Mouse (Mus musculus) gastrocnemius, adult 8-10 months (tissue): ENCODE results near the gene Ivd. TPM values are rescaled to one million over a fixed set of nuclear protein-coding genes. Genes with fewer than 3 reads are reported as not detected.

Source experiments
- DNase-seq, 2 experiments: peaks; one replicate each; pipeline ENCODE4 v3.0.0; 2022; ENCODE audit warnings: low spot score in 2 of 2
- total RNA-seq, 4 experiments: library from RNA; stranded (reverse); gene quantifications; 2 replicates each; pipeline ENCODE4 v1.2.4; 2022

Ivd gene
- total RNA-seq: 100 to 1,000 TPM; 121 to 159 (median 140) TPM

DNA sequence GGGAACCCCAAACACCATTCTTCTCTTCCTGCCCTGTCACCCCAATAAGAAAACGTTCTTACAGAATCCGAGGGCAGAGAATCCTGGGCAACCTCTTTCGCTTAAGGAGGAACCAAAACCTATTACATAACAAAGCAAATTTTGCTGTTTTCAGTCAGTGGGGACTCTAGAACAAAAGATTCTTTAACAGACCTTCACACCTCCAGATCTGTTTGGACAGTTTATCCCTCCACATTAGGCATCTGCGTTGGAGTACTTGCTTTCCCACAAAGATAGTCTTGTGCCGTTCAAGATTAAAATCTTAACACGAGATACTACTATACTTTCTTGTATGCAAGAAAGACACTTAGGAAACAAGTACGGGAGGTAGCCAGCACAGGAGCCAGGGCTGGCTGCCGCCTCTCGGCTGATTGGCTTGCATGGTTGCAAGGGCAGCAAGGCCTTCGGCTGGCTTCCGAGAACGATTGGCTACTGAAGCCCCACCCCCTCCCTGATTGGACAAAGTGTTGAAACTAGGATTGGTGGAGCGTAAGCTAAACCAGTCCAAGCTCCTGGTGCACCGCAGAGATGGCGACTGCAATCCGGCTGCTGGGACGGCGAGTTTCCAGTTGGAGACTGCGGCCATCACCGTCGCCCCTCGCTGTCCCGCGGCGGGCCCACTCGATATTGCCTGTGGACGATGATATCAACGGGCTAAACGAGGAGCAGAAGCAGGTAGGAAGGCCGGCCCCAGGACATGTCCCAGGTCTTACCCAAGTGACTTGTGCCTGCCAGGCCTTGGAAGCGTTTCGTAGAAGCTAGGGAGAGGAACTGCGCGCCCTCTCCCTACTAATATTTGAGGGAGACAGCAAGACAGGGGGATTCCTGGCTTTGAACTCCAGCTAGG, at the start of gene Ivd:
Ivd (plus strand) TSS at position 501 of the 886 bp plus-strand sequence.
- peak; percentile 87 to 89 for DNase-seq

DNA sequence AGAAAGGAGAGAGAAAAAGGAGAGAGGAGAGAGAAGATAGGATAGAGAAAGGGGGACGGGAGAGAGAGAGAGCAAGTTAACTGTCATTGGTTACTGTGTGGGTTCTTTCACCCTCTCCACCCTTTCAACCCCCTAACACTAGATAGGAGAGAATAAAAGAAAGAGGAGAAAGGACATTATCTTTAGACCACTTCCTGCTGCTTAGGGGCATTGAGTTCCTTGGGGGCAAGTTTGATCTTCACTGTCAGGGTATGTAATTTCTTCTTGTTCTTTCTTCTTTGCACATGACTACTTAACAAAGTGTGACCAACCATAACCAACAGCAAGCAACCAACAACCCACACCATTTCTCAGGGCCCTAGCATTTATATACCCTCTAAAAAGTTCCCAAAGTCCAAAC, 49.0 kb upstream of the Ivd start:
- DNase-seq: no peak

DNA sequence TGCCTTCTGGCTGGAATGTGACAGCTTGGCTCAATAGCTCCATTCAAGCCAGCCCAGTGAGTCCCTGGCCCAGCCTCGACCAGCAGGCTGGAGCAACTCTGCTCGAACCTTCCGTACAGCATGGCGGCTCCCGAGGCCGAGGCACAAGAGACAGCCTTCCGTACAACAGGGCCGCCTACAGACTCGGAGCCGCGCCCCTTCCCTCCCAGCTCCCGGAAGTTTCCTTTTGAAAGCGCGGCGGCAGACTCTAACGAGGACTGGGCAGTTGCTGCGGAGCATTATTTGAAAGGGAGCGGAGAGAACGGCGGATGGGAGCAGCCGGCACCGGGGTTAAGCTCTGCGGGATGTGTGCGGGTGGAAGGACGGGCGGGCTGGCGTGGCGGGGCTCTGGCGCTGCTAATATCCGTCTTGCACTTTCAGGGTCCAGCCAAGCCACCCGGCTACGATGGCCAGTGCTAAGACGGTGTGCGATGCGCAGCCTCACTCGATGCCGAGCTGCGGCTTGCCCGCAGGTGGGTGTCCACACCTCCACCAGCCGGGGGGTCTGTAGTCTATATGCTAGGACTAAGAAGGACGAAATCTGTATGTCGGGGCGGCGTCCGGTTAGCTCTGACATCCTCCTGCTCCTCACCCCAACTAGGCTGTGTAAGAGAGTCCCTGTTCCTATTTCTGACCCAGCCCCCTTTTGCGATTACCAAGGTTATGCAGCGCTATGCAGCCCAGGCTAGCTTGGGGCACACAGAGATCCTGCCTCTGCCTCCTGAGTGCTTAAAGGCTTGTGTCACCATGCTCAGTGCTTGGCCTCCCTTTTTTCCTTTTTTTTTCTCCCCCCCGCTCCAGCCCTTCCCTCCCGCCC, 47.5 kb upstream of the Ivd start, which contains the start of gene Knstrn:
Knstrn (plus strand) TSS at position 23 of the 856 bp plus-strand sequence.
- DNase-seq: peak; percentile 80 to 86

DNA sequence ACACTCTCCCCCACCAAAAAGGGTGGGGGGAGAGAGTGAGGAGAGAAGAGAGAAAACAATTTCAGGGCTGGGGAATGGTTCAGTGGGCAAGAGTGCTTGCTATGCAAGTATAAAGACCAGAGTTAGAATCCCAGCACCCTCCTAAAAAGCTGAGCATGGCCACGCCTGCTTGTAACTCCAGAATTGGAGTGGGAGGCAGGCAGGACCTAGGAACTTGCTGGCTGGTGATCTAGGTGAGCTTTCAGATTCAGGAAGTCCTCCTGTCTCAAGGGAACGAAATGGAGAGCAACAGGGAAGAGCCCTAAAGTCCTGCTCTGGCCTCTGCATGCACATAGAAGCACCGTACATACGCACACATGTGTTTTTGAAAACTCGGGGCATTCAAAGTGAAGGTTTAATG, 39.0 kb upstream of the Ivd start:
- DNase-seq: no peak

DNA sequence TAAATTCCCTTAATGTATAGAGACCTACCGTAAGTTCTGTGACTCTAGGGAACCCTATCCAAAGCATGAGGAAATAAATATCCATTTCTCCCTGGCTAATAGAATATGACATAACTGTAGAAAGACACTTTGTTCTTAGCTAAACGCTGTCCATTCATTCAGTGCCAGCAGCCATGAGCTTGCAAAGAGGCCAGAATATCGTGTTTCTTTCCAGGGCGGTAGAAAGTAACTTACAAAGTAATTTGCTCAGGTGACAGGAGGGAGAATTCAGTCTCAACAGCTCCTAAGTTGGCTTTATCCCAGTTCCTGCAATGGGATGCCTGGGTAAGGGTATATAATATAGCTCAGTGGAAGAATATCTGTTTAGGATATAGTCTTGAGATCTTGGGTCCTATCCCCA, 37.4 kb upstream of the Ivd start:
- no peak for DNase-seq

DNA sequence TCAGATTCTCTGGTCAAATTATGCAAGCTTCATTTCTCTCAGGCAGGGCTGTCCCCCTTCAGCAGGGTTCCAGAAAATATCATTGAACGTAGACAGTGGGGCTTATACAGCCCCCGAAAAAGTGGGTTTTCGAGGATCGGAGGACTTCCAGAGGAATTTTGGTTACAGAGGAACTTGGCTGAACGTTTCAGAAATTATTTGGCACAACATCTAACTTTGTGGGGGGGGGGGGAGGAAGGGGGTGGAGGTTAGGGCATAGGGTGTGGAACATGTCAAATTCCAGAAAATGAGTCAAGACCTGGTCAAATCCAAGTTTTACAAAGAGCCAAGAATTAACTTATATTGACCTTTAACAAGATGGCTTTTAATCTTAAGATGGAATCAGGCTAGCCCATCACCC, 32.7 kb upstream of the Ivd start:
- DNase-seq: no peak

DNA sequence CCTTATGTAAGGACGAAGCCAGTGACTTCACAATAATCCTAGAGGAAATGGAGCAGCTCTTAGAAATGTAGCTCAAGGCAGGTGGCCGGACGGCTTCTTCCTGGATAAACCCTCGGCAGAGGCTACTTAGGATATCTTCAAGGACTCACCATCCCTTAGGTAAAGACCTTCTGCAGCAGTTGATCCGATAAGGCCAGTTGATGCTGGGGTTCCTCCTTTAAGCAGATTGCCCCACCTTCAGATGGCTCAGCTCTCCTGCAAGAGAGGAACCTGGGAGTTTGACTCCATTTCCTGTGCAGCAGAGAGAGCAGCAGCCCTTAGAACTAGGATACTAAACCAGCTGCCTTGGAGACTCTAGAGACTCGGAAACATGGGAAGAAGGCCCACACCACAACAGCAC, 27.7 kb upstream of the Ivd start:
- DNase-seq: no peak

DNA sequence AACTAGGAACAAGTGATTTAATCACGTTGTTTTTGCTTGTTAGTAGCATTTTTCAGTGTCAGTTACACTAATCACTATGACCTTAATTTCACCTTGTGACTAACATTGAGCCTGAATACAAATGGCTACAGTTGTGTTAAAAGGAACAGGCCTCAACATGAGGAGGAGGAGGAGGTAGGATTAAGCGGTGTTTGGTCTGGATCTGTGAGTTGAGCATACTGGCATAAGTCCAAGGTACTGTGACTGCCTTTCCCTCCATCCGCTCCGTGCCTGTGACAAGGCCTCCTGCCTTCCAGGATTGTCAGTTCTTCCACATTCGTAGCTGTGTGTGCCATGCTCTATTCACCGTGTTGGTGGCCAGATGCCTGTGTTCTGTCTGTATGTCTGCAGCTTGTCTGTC, 26.6 kb upstream of the Ivd start:
- DNase-seq: no peak

DNA sequence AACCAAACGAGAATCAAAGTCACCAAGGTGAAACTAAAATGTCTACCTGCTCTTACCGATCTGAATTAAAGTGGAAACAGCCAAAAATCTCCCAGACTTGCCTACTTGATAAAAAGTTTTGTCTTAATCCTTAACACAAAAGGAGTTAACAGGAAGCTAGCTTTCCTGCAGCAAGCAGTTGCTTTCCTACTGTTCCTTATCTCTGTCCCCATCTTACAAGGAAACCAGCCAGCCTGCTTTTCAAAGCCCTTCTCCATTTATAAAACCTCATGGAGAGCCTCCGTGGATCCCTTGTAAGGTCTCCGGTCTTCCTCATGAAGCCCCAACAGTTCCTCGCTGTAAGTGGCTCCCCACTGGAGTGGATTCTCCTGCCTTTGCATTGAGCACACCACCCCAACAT, 23.4 kb upstream of the Ivd start:
- DNase-seq: no peak

DNA sequence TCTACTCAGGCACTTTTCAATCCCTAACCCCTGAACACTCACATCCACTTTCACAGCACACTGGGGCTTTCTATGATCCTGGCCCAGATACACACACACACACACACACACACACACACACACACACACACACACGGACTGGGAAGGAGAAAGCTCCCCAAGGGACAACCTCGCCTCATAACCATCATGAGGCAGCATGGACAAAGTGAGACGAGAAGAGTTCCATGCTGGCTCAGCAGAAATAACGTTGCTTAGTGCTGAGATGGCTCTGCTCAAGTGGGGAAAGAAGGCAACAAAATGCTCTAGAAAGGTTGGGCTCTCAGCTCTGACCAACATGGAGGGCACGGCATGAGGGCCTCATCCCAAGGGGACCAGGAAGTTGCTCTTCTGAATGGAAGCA, 20.6 kb upstream of the Ivd start:
- no peak for DNase-seq

DNA sequence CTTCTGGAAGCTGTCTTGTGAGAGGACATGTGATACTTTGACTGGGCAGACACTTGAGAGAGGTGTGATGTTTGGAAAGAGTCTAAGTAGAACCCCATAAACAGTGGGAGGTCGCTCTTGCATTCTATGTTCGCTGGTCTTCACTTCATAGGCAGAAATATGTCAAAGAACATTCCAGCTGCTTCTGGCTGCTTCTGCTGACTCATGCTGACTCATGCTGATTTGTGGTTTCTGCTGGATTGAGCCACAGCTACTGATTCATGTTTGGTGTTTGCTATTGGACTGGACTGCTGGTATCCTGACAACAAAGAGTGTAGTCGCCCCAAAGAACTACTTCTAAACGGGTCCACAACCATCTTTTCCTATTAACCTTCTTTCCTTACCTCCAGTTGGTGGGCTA, 20.0 kb upstream of the Ivd start:
- DNase-seq: no peak

DNA sequence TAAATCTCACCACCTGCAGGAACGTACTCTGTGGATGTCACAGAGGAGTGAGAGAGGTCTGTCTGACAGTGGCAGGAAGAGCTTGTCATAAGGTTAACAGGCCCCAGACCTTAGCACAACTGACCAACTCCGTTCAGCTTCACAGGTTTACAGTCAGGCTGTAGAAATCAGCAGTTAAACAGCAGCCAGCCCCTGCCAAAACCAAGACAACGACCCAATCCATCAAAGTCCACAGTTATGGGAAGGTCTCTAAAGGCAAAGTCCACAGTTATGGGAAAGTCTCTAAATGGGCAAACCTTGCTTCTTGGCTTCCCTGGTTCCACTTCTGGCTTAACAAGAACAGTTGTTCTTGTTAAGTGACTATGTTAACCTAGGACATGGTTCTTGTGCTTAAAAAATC, 17.3 kb upstream of the Ivd start:
- DNase-seq: no peak

DNA sequence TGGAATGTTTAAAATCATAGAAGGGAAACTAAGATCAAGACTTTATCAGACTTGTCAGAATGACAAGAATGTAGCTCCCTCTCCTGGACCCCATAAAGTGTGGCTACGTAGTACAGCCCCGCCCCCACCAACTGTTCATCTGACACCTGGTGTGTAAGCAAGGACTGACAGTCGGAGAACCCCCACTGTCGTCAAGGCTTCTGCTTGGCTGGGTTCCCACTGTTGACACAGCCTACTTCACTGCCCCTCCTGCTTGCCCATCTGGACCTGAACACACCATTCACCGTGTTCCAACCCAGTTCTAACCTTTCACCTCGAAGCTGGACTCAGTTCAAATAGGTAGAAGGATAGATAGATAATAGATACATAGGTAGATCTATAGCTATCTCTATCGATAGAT, 15.5 kb upstream of the Ivd start:
- no peak for DNase-seq

DNA sequence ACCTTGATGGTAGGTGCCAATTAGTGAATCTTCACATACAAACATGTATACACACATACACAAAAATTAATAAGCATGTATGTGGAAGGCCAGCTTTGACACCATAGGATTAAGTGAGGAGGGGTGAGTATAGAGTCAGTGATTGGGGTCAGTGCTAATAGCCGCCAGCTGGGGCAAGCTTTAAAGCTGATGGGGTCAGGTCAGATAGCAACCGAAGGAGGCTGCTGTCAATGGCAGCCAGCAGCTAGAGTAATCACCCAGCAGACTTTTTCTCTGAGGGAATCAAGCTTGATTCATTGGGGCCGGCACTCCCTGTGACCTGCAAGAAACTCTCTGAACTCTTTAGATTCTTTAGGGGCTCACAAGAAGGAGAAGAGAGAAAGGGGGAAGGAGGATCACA, 10.0 kb upstream of the Ivd start:
- no peak for DNase-seq

DNA sequence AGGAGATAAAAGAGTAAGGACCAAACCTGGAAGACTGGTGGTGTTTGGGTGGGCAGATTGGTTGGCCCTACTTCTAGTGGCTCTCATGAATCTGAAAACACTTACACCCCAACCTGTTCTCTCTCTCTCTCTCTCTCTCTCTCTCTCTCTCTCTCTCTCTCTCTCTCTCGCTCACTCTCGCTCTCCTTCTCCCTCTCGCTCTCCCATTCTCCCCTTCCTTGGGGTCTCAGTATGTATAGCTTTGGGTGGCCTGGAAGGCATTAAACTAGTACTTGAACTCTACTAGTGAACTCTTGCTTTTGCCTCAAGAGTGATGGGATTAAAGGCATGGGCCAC, 554 bp downstream of the Ivd start:
- no peak for DNase-seq

DNA sequence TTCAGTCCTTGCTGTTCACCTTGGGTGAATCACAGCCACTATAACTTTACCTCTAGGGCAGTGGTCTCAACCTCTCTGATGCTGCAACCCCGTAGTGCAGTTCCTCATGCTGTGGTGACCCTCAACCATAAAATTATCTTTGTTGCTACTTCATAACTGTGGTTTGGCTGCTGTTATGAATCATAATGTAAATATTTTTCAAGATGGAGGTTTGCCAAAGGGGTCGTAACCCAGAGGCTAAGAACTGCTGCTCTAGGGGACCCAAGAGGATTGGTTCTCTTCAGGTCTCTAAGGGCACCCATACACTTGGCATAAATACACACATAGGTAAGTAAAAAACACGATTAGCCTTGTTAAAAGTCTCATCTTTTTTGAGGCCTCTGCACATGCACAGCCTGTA, 8.8 kb downstream of the Ivd start:
- DNase-seq: no peak

DNA sequence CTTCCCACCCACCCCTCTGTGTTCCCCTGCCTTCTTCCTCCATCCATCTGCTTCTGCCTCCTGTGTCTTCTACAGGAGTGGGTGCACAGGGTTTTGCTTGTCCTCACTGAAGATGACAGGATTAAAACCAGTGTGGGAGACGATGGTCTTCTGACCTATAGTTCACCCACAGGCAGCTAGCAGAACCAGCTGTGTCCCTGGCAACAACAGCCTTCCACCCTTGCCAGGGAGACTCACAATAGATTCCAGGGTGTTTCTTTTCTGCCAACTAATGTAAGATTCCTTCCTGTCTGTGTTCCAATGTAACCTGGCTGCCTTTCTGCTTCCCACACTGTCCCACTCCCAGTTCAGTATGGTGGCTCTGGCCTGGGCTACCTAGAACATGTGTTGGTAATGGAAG, 9.3 kb downstream of the Ivd start:
- no peak for DNase-seq

DNA sequence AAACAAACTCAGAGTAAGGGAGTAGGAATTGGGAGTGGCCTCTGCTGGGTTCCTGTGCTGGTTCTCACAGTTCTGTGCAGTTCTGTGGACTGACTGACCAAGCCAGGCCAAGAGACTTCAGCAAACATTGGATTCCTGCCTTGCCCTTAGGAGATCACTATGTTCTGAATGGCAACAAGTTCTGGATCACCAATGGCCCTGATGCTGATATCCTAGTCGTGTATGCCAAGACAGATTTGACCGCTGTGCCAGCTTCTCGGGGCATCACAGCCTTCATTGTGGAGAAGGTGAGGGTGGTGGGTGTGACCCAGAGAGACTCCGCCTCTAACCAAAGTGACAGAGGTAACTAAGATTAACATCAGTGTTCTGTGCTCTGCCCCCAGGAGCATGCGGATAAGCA, 11.3 kb downstream of the Ivd start:
- no peak for DNase-seq

DNA sequence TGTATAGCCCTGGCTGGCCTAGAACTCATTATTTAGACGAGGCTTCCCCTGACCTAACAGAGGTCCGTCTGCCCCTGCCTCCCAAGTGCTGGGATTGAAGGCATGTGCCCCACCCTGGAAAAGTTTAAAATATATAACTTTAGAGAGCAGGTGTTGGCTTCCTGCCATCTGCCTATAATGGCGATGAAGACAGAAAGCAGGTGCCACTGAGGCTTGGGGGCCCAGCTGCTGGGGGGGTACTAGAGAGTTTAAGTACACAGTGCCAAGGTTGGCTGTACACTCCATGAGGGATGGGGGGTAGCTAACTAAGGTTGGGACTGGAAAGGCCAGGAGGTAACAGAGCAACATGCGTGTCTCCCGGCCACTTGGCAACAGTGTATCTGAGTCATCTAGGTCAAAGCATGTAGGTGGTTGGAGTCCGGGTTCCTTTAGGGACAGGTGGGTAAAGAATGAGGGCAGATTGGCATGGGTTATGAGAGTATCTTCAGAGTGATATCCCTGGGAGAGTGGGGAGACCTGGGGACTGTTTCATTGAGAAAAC, 12.2 kb downstream of the Ivd start:
- DNase-seq: no peak

DNA sequence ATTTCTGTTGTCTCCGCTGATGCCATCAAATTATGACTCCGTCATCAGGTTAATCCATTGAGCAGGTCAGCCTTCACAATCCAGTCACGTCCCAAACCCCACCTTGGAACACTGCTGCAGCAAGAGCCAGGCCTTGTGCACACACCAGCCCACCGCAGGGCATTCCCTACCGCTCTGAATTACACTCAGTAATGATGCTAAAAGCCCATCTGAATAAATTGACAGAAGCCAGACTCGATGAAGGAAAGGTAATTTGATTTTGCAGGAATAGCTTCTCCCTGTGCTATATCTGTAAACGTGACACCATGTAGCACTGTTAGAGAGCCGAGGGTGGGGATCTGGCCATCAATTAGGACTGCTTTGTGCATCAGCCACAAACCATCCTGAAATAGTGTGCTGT, 13.6 kb downstream of the Ivd start:
- no peak for DNase-seq

DNA sequence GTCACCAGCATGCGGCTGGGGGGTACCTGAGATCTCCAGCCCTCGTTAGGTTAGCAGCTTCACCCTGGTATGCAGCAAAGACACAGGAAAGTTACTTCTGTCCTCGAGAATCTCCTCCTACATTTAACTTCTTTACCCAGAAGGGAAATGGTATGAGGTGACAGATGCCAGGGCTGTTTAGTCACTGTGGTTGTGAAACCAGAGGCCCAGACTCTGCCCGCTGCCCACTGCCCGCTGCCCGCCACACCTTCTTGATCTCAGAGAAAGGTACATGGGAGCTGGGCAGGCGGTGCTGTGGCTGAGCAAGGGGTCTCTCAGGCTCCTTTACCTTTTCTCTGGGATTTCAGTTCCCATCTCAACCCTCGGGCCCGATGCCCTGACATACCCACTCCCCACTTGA, 14.7 kb downstream of the Ivd start:
- no peak for DNase-seq

DNA sequence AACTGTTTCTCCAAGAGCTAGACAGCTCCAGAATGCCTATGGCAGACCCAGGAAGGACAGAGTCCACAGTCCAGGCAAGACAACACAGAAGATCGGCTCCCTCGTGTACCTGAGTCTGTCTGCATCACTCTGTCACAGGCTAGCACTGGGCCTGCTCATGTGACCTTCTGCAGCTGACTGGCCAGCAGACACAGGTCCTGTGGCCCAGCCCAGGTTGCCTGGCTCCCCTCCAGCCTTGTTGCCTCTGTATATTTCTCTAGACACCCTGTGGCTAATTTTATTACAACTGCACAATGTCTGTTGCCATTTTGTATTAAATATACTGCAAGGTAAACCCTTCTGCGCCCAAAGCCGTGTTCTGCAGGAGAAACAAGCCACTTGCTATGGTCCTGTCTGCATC, 19.3 kb downstream of the Ivd start:
- DNase-seq: no peak
